Mouse (Mus musculus) neural tube, embryonic 12.5 days (tissue): Measurements from ENCODE around the gene Flvcr2. TPM values are rescaled to one million over a fixed set of nuclear protein-coding genes. Genes with fewer than 3 reads are reported as not detected.

Experiments used
- ATAC-seq: fragments of 200-750 bp; cut with Nextera tagmentation; 2 replicates; pipeline ENCODE4 v1.8.0; 2017; ENCODE audit warnings: low read depth, mild to moderate bottlenecking, moderate TSS enrichment, moderate library complexity; ENCODE audit not compliant: low FRiP score
- H3K27ac ChIP-seq: fragments of 300-500 bp; sonication (generic); 2 replicates; pipeline ENCODE4 v1.5.1; 2016
- H3K27me3 ChIP-seq: fragments of 300-500 bp; sonication (generic); replicated peaks from 2 replicates; pipeline ENCODE4 v1.6.1; 2016; ENCODE audit warnings: mild to moderate bottlenecking
- H3K36me3 ChIP-seq: fragments of 300-500 bp; sonication (generic); 2 replicates; pipeline ENCODE4 v1.6.1; 2016; ENCODE audit warnings: mild to moderate bottlenecking
- H3K4me1 ChIP-seq: fragments of 300-500 bp; sonication (generic); 2 replicates; pipeline ENCODE4 v1.6.1; 2016
- H3K4me2 ChIP-seq: fragments of 300-500 bp; sonication (generic); replicated peaks from 2 replicates; pipeline ENCODE4 v1.6.1; 2016; ENCODE audit warnings: mild to moderate bottlenecking
- H3K4me3 ChIP-seq: fragments of 300-500 bp; sonication (generic); 2 replicates; pipeline ENCODE4 v1.5.1; 2016
- H3K9ac ChIP-seq: fragments of 300-500 bp; sonication (generic); 2 replicates; pipeline ENCODE4 v1.6.1; 2016; ENCODE audit warnings: mild to moderate bottlenecking
- H3K9me3 ChIP-seq: fragments of 300-500 bp; sonication (generic); 2 replicates; pipeline ENCODE4 v1.6.1; 2016; ENCODE audit warnings: mild to moderate bottlenecking
- WGBS: fragments of 180-500 bp; shearing (Covaris S2); methylation state at CpG from one replicate; pipeline ENCODE4 v1.1.7; 2016; 5-methylcytosine and 5-hydroxymethylcytosine counted together
- polyA plus RNA-seq: library from polyadenylated mRNA; unstranded; fragments of >200 nt; fragmentation: Nextera tagmentation; extraction: Ambion mirVana; gene quantifications from 2 replicates; pipeline ENCODE4 v1.2.1, GENCODE M21; 2016

The Flvcr2 gene
- polyA plus RNA-seq, 1 experiment from 2014 or later = 2.8 TPM

DNA sequence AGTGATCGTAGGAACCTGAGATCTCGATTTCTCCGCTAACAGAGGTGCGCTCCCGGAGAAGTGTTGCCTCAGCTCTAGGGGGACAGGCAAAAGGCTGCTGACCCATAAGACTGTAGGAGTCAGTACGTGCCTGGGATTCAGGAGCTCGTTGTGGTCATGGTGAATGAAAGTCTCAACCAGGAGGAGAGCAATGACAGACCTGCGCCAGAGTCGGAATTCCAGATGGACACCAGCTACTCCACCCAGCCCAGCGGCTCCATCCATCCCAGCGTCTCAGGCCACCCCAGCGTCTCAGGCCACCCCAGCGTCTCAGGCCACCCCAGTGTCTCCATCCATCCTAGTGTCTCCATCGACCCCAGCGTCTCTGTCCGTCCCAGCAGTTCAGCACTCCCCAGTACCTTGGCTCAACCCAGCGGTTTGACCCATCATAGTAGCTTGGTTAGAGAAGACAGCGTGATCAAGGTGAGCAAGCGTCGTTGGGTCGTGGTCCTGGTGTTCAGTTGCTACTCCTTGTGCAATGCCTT lies 419 bp downstream of the Flvcr2 start:
- Histone ChIP-seq H3K4me3 (peak overlapping the region; percentile 38), H3K4me2 (peak overlapping the region; percentile 94), H3K27me3 (peaks cover 14% of the 10 kb centered on the region), H3K9ac (peak overlapping the region; percentile 39), H3K36me3 (no peaks in the 10 kb centered on the region), H3K27ac (no peak overlapping the region), H3K4me1 (peaks cover 12% of the 10 kb centered on the region), H3K9me3 (no peaks in the 10 kb centered on the region)
- WGBS = 21% methylated on average over 21 of the region's 21 CpGs
- no peak for ATAC-seq

DNA sequence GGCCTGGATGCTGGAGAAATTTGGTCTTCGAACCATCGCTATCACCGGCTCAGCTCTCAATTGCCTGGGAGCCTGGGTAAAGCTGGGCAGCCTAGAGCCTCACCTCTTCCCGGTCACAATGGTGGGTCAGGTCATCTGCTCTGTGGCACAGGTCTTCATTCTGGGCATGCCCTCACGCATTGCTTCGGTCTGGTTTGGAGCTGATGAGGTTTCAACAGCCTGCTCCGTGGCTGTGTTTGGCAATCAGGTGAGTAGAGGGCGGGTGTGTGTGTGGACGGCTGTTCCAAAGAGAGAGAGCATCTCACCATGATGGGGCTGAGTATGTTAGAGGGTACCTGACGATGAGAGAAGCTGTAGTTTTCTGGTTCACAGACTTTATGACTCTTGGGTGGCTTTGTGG lies 1.0 kb downstream of the Flvcr2 start:
- Histone ChIP-seq H3K27me3 (peaks cover 14% of the 10 kb centered on the region), H3K27ac (no peak overlapping the region), H3K4me3 (no peak overlapping the region), H3K9me3 (no peaks in the 10 kb centered on the region), H3K4me1 (peaks cover 12% of the 10 kb centered on the region), H3K9ac (no peak overlapping the region), H3K36me3 (no peaks in the 10 kb centered on the region), H3K4me2 (peak overlapping the region; percentile 94)
- no peak for ATAC-seq
- 90% methylated on average over 10 of the region's 10 CpGs for WGBS

DNA sequence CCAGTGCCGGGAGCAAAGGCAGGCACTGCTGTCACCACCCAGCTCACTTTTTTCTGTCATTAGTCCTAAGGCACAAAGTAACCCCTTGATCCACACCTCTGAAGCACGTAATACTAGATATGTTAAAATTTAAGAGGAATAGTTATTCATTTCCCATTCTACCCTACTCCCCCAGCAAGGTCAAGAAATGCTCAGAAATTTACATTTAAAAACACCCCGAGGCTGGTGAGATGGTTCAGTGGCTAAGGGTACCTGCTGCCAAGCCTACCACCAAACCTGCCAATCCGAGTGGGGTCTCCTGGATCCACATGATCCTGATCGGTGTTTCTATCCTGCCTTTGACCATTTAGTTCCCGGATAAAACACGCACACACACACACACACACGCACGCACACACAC lies 3.5 kb downstream of the Flvcr2 start:
- no peaks in the 10 kb centered on the region for H3K9me3 ChIP-seq
- peaks cover 12% of the 10 kb centered on the region for H3K4me1 ChIP-seq
- H3K4me2 ChIP-seq = no peak overlapping the region
- peaks cover 14% of the 10 kb centered on the region for H3K27me3 ChIP-seq
- H3K36me3 ChIP-seq = no peaks in the 10 kb centered on the region
- H3K4me3 ChIP-seq = no peak overlapping the region
- 88% methylated on average over 9 of the region's 9 CpGs for WGBS
- H3K9ac ChIP-seq = no peak overlapping the region
- no peak for ATAC-seq
- no peak overlapping the region for H3K27ac ChIP-seq

DNA sequence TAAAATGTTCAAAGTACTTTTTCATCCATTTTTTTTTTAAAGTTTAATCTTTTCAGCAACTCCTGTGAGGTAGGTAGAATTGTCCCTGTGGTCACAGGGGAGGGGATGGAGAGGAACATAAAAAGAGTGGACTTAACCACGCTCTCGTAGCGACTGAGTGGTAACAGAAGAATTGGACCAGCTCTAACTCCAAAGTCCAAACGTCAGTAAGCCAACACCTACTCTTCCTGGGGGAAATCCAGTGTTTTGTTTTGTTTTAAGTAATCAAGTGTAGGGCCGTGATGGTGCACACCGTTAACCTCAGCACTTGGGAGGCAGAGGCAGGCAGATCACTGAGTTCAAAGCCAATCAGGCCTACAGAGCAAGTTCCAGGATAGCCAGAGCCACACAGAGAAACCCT lies 5.8 kb downstream of the Flvcr2 start:
- Histone ChIP-seq H3K9ac (no peak overlapping the region), H3K4me3 (no peak overlapping the region), H3K27me3 (peaks cover 4% of the 10 kb centered on the region; the same call in 1 of the 2 replicates), H3K4me2 (no peak overlapping the region), H3K27ac (no peak overlapping the region), H3K36me3 (no peaks in the 10 kb centered on the region), H3K4me1 (no peaks in the 10 kb centered on the region), H3K9me3 (no peaks in the 10 kb centered on the region)
- WGBS = 87% methylated on average over 6 of the region's 6 CpGs
- no peak for ATAC-seq

DNA sequence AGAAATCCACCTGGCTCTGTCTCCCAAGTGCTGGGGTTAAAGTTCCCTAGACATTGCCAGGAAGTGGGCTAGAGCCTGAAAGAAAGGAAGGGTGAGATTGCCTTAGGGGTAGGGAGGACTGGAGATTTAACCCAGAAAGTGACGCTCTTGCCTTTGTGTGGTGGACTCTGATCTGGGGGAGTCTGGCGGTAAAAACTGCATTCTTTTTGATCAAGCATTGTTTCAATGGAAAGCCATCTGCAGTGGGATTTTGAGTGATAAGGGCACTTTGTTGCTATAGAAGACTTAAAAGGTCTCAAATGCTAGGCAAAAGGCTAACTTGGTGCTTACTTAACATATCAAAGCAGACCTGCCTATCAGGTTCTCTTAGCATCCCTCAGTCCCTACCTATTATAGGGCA lies 6.9 kb downstream of the Flvcr2 start:
- H3K4me2 ChIP-seq = no peak overlapping the region
- H3K27me3 ChIP-seq = no peaks in the 10 kb centered on the region
- no peak overlapping the region for H3K27ac ChIP-seq
- H3K36me3 ChIP-seq = no peaks in the 10 kb centered on the region
- H3K4me3 ChIP-seq = no peak overlapping the region
- H3K9me3 ChIP-seq = no peaks in the 10 kb centered on the region
- no peaks in the 10 kb centered on the region for H3K4me1 ChIP-seq
- WGBS = 41% methylated on average over 2 of the region's 2 CpGs
- no peak overlapping the region for H3K9ac ChIP-seq
- ATAC-seq = no peak

DNA sequence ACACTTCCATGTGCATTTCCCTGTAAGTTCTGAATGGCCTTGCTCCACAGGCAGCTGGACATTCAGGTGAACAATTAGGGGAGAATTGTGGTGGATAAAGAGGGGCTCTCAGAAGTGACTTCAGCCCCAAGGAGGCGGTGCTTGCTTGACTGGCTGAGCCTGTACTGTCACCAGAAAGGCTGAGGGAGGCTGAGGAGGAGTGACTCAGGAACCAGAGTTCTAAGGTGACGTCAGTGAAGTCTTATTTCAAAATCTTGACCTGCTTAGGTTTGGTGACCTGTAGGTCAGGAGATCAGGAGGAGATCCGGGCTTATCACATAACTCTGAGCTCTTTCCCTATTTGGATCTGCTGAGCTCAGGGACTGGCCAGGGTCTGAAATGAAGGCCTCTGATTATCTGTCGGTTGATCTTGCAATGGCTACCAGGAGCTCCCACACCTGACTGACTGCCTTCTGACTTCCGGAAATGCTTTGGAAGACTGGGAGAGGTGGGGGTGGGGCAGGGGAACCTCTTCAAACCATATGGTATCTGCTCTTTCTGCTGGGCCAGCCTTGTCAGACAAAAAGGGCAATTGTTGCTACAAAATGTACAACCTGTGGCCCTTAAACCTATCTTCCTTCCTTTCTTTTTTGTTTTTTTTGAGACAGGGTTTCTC lies 8.4 kb downstream of the Flvcr2 start:
- Histone ChIP-seq H3K4me2 (no peak overlapping the region), H3K4me1 (no peaks in the 10 kb centered on the region), H3K27me3 (no peaks in the 10 kb centered on the region), H3K9ac (no peak overlapping the region), H3K4me3 (no peak overlapping the region), H3K36me3 (no peaks in the 10 kb centered on the region), H3K27ac (no peak overlapping the region), H3K9me3 (no peaks in the 10 kb centered on the region)
- no peak for ATAC-seq
- WGBS = 81% methylated on average over 5 of the region's 5 CpGs

DNA sequence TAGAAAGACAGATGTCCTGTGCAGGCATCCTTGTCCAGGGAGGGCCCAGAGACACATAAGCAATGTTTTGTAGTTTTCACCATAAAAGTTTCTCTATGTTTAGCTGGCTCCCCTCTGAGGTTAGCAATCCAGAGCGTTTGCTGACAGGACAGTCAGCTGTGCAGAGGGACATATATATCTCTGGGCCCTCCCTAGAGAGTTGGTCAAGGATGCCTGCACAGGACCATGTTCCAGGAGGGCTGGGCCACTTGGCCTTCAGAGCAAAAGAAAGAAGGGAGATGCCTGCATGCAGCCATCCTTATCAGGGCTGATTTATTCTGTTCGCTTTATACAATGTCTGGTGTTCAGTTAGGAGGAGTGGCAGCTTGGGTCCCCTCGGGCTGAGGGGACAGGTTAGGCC lies 10.1 kb downstream of the Flvcr2 start:
- ATAC-seq = no peak
- no peak overlapping the region for H3K27ac ChIP-seq
- H3K9ac ChIP-seq = no peak overlapping the region
- H3K9me3 ChIP-seq = no peaks in the 10 kb centered on the region
- H3K27me3 ChIP-seq = no peaks in the 10 kb centered on the region
- H3K36me3 ChIP-seq = no peaks in the 10 kb centered on the region
- H3K4me2 ChIP-seq = no peak overlapping the region
- H3K4me3 ChIP-seq = no peak overlapping the region
- no peaks in the 10 kb centered on the region for H3K4me1 ChIP-seq
- WGBS = 80% methylated on average over 3 of the region's 3 CpGs

DNA sequence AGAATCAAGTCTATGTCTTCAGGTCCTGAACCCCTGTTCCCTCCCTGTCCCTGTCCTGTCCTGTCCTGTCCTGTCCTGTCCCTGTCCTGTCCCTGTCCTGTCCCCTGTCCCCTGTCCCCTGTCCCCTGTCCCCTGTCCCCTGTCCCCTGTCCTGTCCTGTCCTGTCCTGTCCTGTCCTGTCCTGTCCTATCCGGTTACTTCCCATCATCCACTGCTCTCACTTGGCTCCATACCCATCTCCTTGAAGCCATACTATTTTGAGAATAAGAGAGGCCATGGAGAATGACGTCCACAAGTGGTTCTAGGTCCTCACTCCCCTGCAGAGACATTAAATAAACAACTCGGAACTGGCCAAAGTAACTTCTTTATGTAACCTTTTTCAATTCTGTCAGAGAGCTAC lies 10.7 kb downstream of the Flvcr2 start:
- Histone ChIP-seq H3K4me3 (no peak overlapping the region), H3K9ac (no peak overlapping the region), H3K4me2 (no peak overlapping the region), H3K36me3 (no peaks in the 10 kb centered on the region), H3K27ac (no peak overlapping the region), H3K9me3 (no peaks in the 10 kb centered on the region), H3K4me1 (no peaks in the 10 kb centered on the region), H3K27me3 (no peaks in the 10 kb centered on the region)
- no peak for ATAC-seq
- 72% methylated on average over 3 of the region's 3 CpGs for WGBS

DNA sequence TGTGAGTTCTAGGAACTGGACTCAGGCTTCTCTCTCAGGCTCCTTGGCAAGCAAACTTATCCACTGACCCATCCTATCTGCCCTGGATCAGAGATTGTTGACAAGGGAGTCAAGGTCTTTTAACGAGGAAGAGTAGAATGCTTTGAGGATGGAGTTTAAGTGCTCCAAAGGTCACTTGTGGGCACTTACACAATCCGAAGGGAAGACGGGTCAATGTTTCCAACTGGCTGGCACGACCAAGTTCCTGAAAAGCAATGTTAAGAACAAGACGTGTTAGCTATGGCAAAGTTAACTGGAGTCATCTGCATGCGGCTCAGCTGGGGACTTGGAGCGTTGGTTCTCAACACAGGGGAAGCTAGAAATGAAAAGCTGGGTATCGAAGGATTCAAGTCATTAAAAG lies 12.4 kb downstream of the Flvcr2 start:
- Histone ChIP-seq H3K4me3 (no peak overlapping the region), H3K9ac (no peak overlapping the region), H3K4me2 (no peak overlapping the region), H3K27me3 (no peaks in the 10 kb centered on the region), H3K36me3 (no peaks in the 10 kb centered on the region), H3K27ac (no peak overlapping the region), H3K9me3 (no peaks in the 10 kb centered on the region), H3K4me1 (no peaks in the 10 kb centered on the region)
- WGBS = 90% methylated on average over 8 of the region's 8 CpGs
- ATAC-seq = no peak

DNA sequence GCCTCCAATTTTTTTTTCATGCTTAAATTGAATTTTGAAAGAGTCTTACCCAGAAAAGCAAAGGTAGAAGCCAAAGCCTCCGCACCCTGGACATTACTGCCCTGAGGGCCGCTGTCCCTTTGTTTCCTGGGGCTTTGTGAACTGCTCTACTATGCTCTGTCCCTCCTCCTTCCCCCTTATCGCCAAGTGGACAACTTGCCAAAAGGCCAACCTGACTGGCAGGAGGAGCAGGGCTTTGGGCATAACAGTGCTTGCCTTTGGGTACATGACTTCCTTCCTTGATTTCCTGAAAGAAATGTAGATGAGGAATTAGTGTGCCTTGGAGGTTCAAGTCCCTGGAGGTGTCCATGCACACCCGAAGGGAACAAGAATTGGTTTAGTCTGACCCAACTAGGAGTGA lies 15.1 kb downstream of the Flvcr2 start:
- no peaks in the 10 kb centered on the region for H3K4me1 ChIP-seq
- ATAC-seq = no peak
- WGBS = 87% methylated on average over 4 of the region's 4 CpGs
- no peak overlapping the region for H3K4me3 ChIP-seq
- no peaks in the 10 kb centered on the region for H3K36me3 ChIP-seq
- H3K4me2 ChIP-seq = no peak overlapping the region
- no peak overlapping the region for H3K27ac ChIP-seq
- H3K9ac ChIP-seq = no peak overlapping the region
- no peaks in the 10 kb centered on the region for H3K9me3 ChIP-seq
- H3K27me3 ChIP-seq = no peaks in the 10 kb centered on the region

DNA sequence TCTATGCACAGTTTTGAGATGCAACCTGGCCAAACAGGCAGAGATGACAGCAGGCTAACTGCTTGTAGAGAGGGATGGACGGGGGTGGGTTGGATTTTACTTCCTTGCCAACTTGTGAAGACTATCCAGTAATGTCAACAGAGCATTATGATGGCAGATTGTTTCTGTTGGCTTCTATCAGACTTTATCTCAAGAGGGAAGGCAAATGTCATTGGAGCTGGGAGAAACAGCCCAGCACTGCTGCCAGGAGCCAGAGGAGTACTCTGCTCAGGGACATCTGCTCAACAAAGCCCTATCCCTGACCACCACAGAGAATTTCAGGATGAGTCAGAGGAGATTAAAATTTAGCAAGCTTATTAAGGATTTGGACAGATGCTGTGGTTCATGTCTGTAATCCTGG lies 18.3 kb downstream of the Flvcr2 start:
- H3K4me3 ChIP-seq = no peak overlapping the region
- H3K9ac ChIP-seq = no peak overlapping the region
- H3K27ac ChIP-seq = no peak overlapping the region
- ATAC-seq = no peak
- WGBS = 68% methylated on average over 1 of the region's 1 CpGs
- H3K4me2 ChIP-seq = no peak overlapping the region
- H3K4me1 ChIP-seq = no peaks in the 10 kb centered on the region
- H3K36me3 ChIP-seq = no peaks in the 10 kb centered on the region
- H3K9me3 ChIP-seq = no peaks in the 10 kb centered on the region
- H3K27me3 ChIP-seq = no peaks in the 10 kb centered on the region

DNA sequence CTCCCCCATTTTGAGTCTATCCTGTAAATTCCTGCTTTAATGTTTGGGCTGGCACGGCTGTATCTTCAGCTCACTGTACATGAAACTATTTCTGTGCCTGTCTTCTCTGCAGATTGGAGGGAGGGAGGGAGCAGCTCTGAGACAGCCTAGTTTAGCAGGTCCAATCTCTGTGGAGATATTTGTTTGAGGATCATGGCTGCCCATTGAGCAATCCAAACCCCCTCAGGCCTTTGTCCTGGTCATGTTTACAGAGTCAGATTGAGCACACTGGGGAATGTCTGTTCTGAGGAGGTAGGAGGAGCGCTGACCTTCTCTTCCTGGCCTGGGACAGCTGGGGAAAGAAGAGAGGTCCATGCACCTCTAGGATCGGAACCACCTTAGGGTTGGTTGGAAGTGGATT lies 19.9 kb downstream of the Flvcr2 start:
- no peak for ATAC-seq
- WGBS = 84% methylated on average over 3 of the region's 3 CpGs
- Histone ChIP-seq H3K9me3 (no peaks in the 10 kb centered on the region), H3K4me3 (no peak overlapping the region), H3K4me1 (no peaks in the 10 kb centered on the region), H3K27ac (no peak overlapping the region), H3K36me3 (no peaks in the 10 kb centered on the region), H3K27me3 (no peaks in the 10 kb centered on the region), H3K4me2 (no peak overlapping the region), H3K9ac (no peak overlapping the region)

DNA sequence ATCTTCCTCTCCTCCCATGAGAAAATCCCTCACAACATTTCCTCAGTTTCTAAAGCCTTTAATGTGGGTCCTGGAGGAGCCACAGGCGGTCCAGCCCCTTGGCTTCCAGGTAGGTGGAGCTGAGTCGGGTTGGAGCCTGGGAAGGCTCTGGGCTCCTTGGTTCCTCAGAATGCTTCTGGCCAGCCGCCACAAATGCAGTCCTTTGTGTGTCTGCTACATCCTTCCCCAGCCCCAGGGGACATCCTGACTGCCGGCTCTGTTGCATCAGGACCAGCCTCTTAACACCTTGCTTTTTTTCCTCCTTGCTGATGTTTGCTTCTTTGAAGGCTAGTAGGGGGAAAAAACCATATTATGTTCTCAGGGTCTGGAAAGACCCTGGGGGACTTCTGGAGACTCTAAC lies 21.4 kb downstream of the Flvcr2 start:
- Histone ChIP-seq H3K9ac (no peak overlapping the region), H3K4me3 (no peak overlapping the region), H3K36me3 (no peaks in the 10 kb centered on the region), H3K4me2 (no peak overlapping the region), H3K9me3 (no peaks in the 10 kb centered on the region), H3K27me3 (no peaks in the 10 kb centered on the region), H3K4me1 (no peaks in the 10 kb centered on the region), H3K27ac (no peak overlapping the region)
- 54% methylated on average over 4 of the region's 4 CpGs for WGBS
- no peak for ATAC-seq
